Mouse (Mus musculus) neural tube, embryonic 15.5 days (tissue): ENCODE measurements around the gene Usf3. TPM values are rescaled to one million over a fixed set of nuclear protein-coding genes. Genes with fewer than 3 reads are reported as not detected.

ENCODE experiments used
- ATAC-seq: fragments of 200-750 bp; cut with Nextera tagmentation; 2 replicates; pipeline ENCODE4 v1.8.0; 2017; ENCODE audit warnings: mild to moderate bottlenecking, moderate TSS enrichment, moderate library complexity; ENCODE audit not compliant: low FRiP score
- H3K27ac ChIP-seq: fragments of 300-500 bp; sonication (generic); replicated peaks from 2 replicates; pipeline ENCODE4 v1.5.1; 2015; ENCODE audit warnings: mild to moderate bottlenecking, inconsistent platforms
- H3K27me3 ChIP-seq: fragments of 300-500 bp; sonication (generic); replicated peaks from 2 replicates; pipeline ENCODE4 v1.6.1; 2015; ENCODE audit warnings: inconsistent platforms
- H3K36me3 ChIP-seq: fragments of 300-500 bp; sonication (generic); 2 replicates; pipeline ENCODE4 v1.6.1; 2015; ENCODE audit warnings: inconsistent platforms
- H3K4me1 ChIP-seq: fragments of 300-500 bp; sonication (generic); 2 replicates; pipeline ENCODE4 v1.6.1; 2015; ENCODE audit warnings: inconsistent platforms
- H3K4me2 ChIP-seq: fragments of 300-500 bp; sonication (generic); 2 replicates; pipeline ENCODE4 v1.6.1; 2015; ENCODE audit warnings: inconsistent platforms, mild to moderate bottlenecking, moderate library complexity
- H3K4me3 ChIP-seq: fragments of 300-500 bp; sonication (generic); replicated peaks from 2 replicates; pipeline ENCODE4 v1.5.1; 2015; ENCODE audit warnings: mild to moderate bottlenecking, inconsistent platforms
- H3K9ac ChIP-seq: fragments of 300-500 bp; sonication (generic); replicated peaks from 2 replicates; pipeline ENCODE4 v1.6.1; 2015; ENCODE audit warnings: mild to moderate bottlenecking, inconsistent platforms
- H3K9me3 ChIP-seq: fragments of 300-500 bp; sonication (generic); replicated peaks from 2 replicates; pipeline ENCODE4 v1.6.1; 2016; ENCODE audit warnings: inconsistent platforms
- WGBS: fragments of 180-500 bp; shearing (Covaris S2); methylation state at CpG from one replicate; pipeline ENCODE4 v1.1.7; 2015; ENCODE audit warnings: mixed read lengths; 5-methylcytosine and 5-hydroxymethylcytosine counted together
- polyA plus RNA-seq: library from polyadenylated mRNA; unstranded; fragments of >200 nt; fragmentation: Nextera tagmentation; extraction: Ambion mirVana; gene quantifications from 2 replicates; pipeline ENCODE4 v1.2.1, GENCODE M21; 2015

Gene Usf3
- polyA plus RNA-seq, 1 experiment from 2014 or later = 2.5 TPM

- Histone ChIP-seq H3K36me3 (no peaks in the 10 kb centered on the region), H3K9me3 (no peaks in the 10 kb centered on the region), H3K4me1 (no peaks in the 10 kb centered on the region), H3K4me2 (no peak overlapping the region), H3K9ac (no peak overlapping the region), H3K27ac (no peak overlapping the region), H3K27me3 (no peaks in the 10 kb centered on the region), H3K4me3 (no peak overlapping the region)
- WGBS = 77% methylated on average over 7 of the region's 7 CpGs
- no peak for ATAC-seq
Measured at GRCm38 (mm10) chr16:44243323-44243722, 70.3 kb downstream of the Usf3 start.

GRCm38 (mm10) chr16:44249985-44250384 lies 76.9 kb downstream of the Usf3 start:
- Histone ChIP-seq H3K27me3 (no peaks in the 10 kb centered on the region), H3K4me2 (no peak overlapping the region), H3K4me3 (no peak overlapping the region), H3K27ac (no peak overlapping the region), H3K36me3 (no peaks in the 10 kb centered on the region), H3K9me3 (no peaks in the 10 kb centered on the region), H3K9ac (no peak overlapping the region), H3K4me1 (no peaks in the 10 kb centered on the region)
- WGBS = 93% methylated on average over 10 of the region's 10 CpGs
- ATAC-seq = no peak

- ATAC-seq = no peak
- Histone ChIP-seq H3K27me3 (no peaks in the 10 kb centered on the region), H3K9me3 (no peaks in the 10 kb centered on the region), H3K27ac (no peak overlapping the region), H3K4me2 (no peak overlapping the region), H3K4me1 (no peaks in the 10 kb centered on the region), H3K4me3 (no peak overlapping the region), H3K9ac (no peak overlapping the region), H3K36me3 (no peaks in the 10 kb centered on the region)
- WGBS = 91% methylated on average over 3 of the region's 3 CpGs
Measured at GRCm38 (mm10) chr16:44252735-44253134, 79.7 kb downstream of the Usf3 start.

GRCm38 (mm10) chr16:44253797-44254634 lies 81.0 kb downstream of the Usf3 start:
- Histone ChIP-seq H3K27me3 (no peaks in the 10 kb centered on the region), H3K9me3 (no peaks in the 10 kb centered on the region), H3K4me3 (no peak overlapping the region), H3K4me1 (no peaks in the 10 kb centered on the region), H3K4me2 (no peak overlapping the region), H3K36me3 (no peaks in the 10 kb centered on the region), H3K27ac (no peak overlapping the region), H3K9ac (no peak overlapping the region)
- 79% methylated on average over 7 of the region's 7 CpGs for WGBS
- no peak for ATAC-seq

GRCm38 (mm10) chr16:44254698-44255097 lies 81.7 kb downstream of the Usf3 start:
- Histone ChIP-seq H3K27me3 (no peaks in the 10 kb centered on the region), H3K9ac (no peak overlapping the region), H3K9me3 (no peaks in the 10 kb centered on the region), H3K27ac (no peak overlapping the region), H3K36me3 (no peaks in the 10 kb centered on the region), H3K4me3 (no peak overlapping the region), H3K4me1 (no peaks in the 10 kb centered on the region), H3K4me2 (no peak overlapping the region)
- WGBS = 81% methylated on average over 7 of the region's 7 CpGs
- no peak for ATAC-seq

GRCm38 (mm10) chr16:44257476-44257875 lies 84.4 kb downstream of the Usf3 start:
- 89% methylated on average over 3 of the region's 3 CpGs for WGBS

GRCm38 (mm10) chr16:44264916-44265315 lies 91.9 kb downstream of the Usf3 start:
- Histone ChIP-seq H3K4me1 (no peaks in the 10 kb centered on the region), H3K4me2 (no peak overlapping the region), H3K27me3 (no peaks in the 10 kb centered on the region), H3K36me3 (no peaks in the 10 kb centered on the region), H3K4me3 (no peak overlapping the region), H3K27ac (no peak overlapping the region), H3K9ac (no peak overlapping the region), H3K9me3 (no peaks in the 10 kb centered on the region)
- 59% methylated on average over 2 of the region's 2 CpGs for WGBS
- ATAC-seq = no peak

More at GRCm38 (mm10) chr16:44257476-44257875, 84.4 kb downstream of the Usf3 start:
- Histone ChIP-seq H3K27ac (no peak overlapping the region), H3K9me3 (no peaks in the 10 kb centered on the region), H3K9ac (no peak overlapping the region), H3K36me3 (no peaks in the 10 kb centered on the region), H3K4me3 (no peak overlapping the region), H3K4me2 (no peak overlapping the region), H3K4me1 (no peaks in the 10 kb centered on the region), H3K27me3 (no peaks in the 10 kb centered on the region)
- no peak for ATAC-seq

GRCm38 (mm10) chr16:44265562-44265961 lies 92.5 kb downstream of the Usf3 start:
- WGBS = 87% methylated on average over 6 of the region's 6 CpGs
- ATAC-seq = no peak

GRCm38 (mm10) chr16:44268541-44269215 lies 95.6 kb downstream of the Usf3 start:
- H3K4me1 ChIP-seq = no peaks in the 10 kb centered on the region
- 86% methylated on average over 7 of the region's 7 CpGs for WGBS
- H3K9me3 ChIP-seq = no peaks in the 10 kb centered on the region
- H3K27ac ChIP-seq = no peak overlapping the region
- no peak for ATAC-seq
- H3K9ac ChIP-seq = no peak overlapping the region
- H3K36me3 ChIP-seq = no peaks in the 10 kb centered on the region
- no peak overlapping the region for H3K4me3 ChIP-seq
- no peak overlapping the region for H3K4me2 ChIP-seq
- no peaks in the 10 kb centered on the region for H3K27me3 ChIP-seq

More at GRCm38 (mm10) chr16:44265562-44265961, 92.5 kb downstream of the Usf3 start:
- Histone ChIP-seq H3K36me3 (no peaks in the 10 kb centered on the region), H3K9ac (no peak overlapping the region), H3K9me3 (no peaks in the 10 kb centered on the region), H3K4me1 (no peaks in the 10 kb centered on the region), H3K4me2 (no peak overlapping the region), H3K27ac (no peak overlapping the region), H3K27me3 (no peaks in the 10 kb centered on the region), H3K4me3 (no peak overlapping the region)

GRCm38 (mm10) chr16:44269578-44269977 lies 96.5 kb downstream of the Usf3 start:
- Histone ChIP-seq H3K27ac (no peak overlapping the region), H3K36me3 (no peaks in the 10 kb centered on the region), H3K27me3 (no peaks in the 10 kb centered on the region), H3K9ac (no peak overlapping the region), H3K4me2 (no peak overlapping the region), H3K4me3 (no peak overlapping the region), H3K4me1 (no peaks in the 10 kb centered on the region), H3K9me3 (no peaks in the 10 kb centered on the region)
- WGBS = 56% methylated on average over 6 of the region's 6 CpGs
- no peak for ATAC-seq

- no peaks in the 10 kb centered on the region for H3K27me3 ChIP-seq
- WGBS = 77% methylated on average over 5 of the region's 5 CpGs
- no peak overlapping the region for H3K27ac ChIP-seq
- no peaks in the 10 kb centered on the region for H3K4me1 ChIP-seq
- no peak overlapping the region for H3K9ac ChIP-seq
- no peak for ATAC-seq
- H3K9me3 ChIP-seq = no peaks in the 10 kb centered on the region
- no peak overlapping the region for H3K4me3 ChIP-seq
- H3K4me2 ChIP-seq = no peak overlapping the region
- H3K36me3 ChIP-seq = no peaks in the 10 kb centered on the region
Measured at GRCm38 (mm10) chr16:44270606-44271005, 97.6 kb downstream of the Usf3 start.
